Mouse (Mus musculus) G1E (cell line): ENCODE measurements around the gene Chrm2. TPM values are rescaled to one million over a fixed set of nuclear protein-coding genes. Genes with fewer than 3 reads are reported as not detected.

Experiments used
- ATAC-seq: 2 replicates; pipeline ENCODE4 v1.8.0; 2016; ENCODE audit warnings: mild to moderate bottlenecking; ENCODE audit not compliant: insufficient number of reproducible peaks, poor library complexity, low FRiP score, severe bottlenecking; ENCODE audit errors: extremely low read depth
- DNase-seq: peaks from one replicate; pipeline ENCODE4 v3.0.0; 2012; ENCODE audit warnings: low spot score
- H3K27me3 ChIP-seq: 2 replicates; pipeline ENCODE4 v1.6.1; 2012; ENCODE audit warnings: mild to moderate bottlenecking, low read length, inconsistent platforms; ENCODE audit not compliant: insufficient read depth
- H3K36me3 ChIP-seq: replicated peaks from 2 replicates; pipeline ENCODE3; 2012; ENCODE audit warnings: mild to moderate bottlenecking, inconsistent platforms
- H3K4me1 ChIP-seq: 2 replicates; pipeline ENCODE4 v1.6.1; 2012; ENCODE audit warnings: low read depth, low read length, inconsistent platforms, mixed read lengths; ENCODE audit not compliant: insufficient read depth
- H3K4me3 ChIP-seq: 2 replicates; pipeline ENCODE4 v1.5.1; 2012; ENCODE audit warnings: low read depth, mild to moderate bottlenecking, inconsistent platforms, low read length, moderate library complexity, mixed read lengths
- H3K9me3 ChIP-seq: replicated peaks from 2 replicates; pipeline ENCODE4 v1.6.1; 2012; ENCODE audit warnings: inconsistent platforms
- CTCF ChIP-seq: IDR thresholded peaks from 2 replicates; pipeline ENCODE4 v1.5.1; 2012; ENCODE audit warnings: low read depth, low read length, inconsistent platforms, mixed read lengths
- GATA1 ChIP-seq: IDR thresholded peaks from 2 replicates; pipeline ENCODE4 v1.6.1; 2012; ENCODE audit warnings: borderline replicate concordance, low read length, inconsistent platforms, mixed read lengths
- GATA2 ChIP-seq: IDR thresholded peaks from 2 replicates; pipeline ENCODE4 v1.6.1; 2012; ENCODE audit warnings: low read depth, low read length, inconsistent platforms, borderline replicate concordance
- POLR2AphosphoS5 ChIP-seq: IDR thresholded peaks from 2 replicates; pipeline ENCODE4 v1.6.1; 2012; ENCODE audit warnings: low read depth, low read length, inconsistent platforms; ENCODE audit not compliant: insufficient replicate concordance
- TAL1 ChIP-seq: conservative IDR thresholded peaks from 2 replicates; pipeline ENCODE4 v1.6.1; 2012; ENCODE audit warnings: low read depth, low read length, inconsistent platforms, mixed read lengths
- polyA plus RNA-seq: library from polyadenylated mRNA; stranded (reverse); fragments of >175 nt; gene quantifications from 2 replicates; pipeline ENCODE4 v1.2.3, GENCODE M21; 2012
- total RNA-seq, 2 experiments: library from RNA; stranded (forward) in 1 of 2; stranded (reverse) in 1 of 2; fragments of 200-1000 nt in 1 of 2; fragments of >200 nt in 1 of 2; fragmentation: Nextera tagmentation in 1 of 2; gene quantifications; 2 replicates each; pipeline ENCODE4 v1.2.3; 2014 to 2017

Gene Chrm2
- total and polyA plus RNA-seq, 3 experiments, result 0.11 TPM; not detected in 2

DNA sequence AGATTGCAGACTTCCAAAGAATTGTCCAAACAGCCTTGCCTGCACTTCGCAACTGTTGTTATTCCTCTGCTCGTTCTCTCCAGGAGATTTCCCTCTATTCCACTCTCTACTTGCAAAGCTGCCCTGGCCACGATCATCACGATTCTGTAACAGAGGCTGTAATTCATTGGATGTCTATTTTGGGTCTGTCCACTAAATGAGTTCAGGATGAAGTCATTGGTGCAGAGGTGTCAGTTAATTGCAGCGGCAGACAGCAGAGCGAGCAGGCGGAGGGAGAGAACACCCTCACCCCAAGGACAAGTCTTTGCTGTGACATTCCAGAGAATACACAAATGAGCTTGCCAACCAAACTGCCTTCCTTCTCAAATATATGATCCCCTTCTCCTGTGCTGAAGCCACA lies 120.1 kb downstream of the Chrm2 start:
- TF ChIP-seq GATA2, result no peak
- no peak for DNase-seq
- no peak for ATAC-seq
- Histone ChIP-seq H3K27me3 (no peaks in the 10 kb centered on the region), H3K9me3 (no peaks in the 10 kb centered on the region), H3K36me3 (no peaks in the 10 kb centered on the region), H3K4me1 (no peaks in the 10 kb centered on the region), H3K4me3 (no peak overlapping the region)

DNA sequence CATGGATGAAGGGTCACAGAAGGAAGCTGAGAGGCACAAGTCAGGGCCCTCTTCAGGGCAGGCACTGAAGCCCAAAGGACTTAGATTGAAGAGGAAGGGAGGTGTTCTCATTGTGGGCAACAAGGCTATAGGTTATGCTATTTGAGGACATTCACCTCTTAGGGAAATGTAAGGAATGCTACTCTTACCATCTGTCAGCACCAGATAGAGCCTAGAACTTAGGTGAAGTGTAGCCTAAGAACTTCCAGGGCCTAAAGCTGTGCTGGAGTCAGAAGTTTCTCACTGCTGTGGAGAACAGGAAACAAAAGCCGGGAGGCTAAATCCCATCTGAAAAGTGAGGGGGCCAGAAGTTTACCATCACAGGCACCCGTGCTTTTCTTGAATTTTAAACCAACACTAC lies 120.6 kb downstream of the Chrm2 start:
- no peak for DNase-seq
- ATAC-seq, result no peak
- Histone ChIP-seq H3K4me3 (no peak overlapping the region), H3K9me3 (no peaks in the 10 kb centered on the region), H3K4me1 (no peaks in the 10 kb centered on the region), H3K36me3 (no peaks in the 10 kb centered on the region), H3K27me3 (no peaks in the 10 kb centered on the region)
- TF ChIP-seq TAL1 (no peak), GATA2 (no peak), GATA1 (no peak)

DNA sequence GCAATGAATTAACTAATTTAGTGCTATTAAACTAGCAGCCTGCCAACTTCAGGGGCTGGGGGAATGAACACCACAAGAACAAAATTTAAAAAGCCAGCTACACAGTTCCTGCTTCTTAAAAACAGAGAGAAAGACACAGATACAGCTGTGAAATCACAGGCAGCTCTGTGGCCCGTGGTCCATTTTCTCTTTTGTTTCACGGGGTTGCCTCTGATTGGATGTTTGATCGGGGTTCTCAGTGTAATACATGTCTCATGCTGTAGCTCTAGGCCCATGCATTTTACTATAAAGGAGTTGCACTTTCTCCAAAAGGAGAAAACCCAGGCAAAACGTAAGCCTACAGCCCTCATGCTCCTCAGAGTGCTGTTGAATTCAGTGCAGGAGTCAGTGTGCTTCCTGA lies 128.6 kb downstream of the Chrm2 start:
- H3K36me3 ChIP-seq, result no peaks in the 10 kb centered on the region
- H3K4me3 ChIP-seq, result no peak overlapping the region
- DNase-seq (no peak), ATAC-seq (no peak)
- no peaks in the 10 kb centered on the region for H3K4me1 ChIP-seq
- no peaks in the 10 kb centered on the region for H3K9me3 ChIP-seq
- no peaks in the 10 kb centered on the region for H3K27me3 ChIP-seq
- TF ChIP-seq CTCF, result no peak

DNA sequence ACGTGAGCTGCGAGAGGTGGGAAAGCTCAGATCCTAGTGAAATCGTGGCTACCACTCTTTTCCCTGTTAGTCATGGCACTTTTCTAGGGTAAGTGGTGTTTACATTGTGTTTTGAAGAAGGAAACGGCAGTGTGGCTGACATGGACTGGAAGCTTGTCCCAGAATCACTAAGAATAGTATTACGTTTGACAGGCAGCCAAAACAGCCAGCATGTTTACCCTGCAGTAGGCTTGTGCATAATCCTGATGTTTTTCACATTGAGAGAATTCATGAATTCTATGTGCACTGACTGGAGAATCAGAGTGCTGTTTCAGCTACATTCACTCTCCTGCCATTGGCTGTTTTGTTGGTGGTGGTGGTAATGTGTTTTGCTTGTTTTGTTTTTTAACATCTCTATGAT lies 129.4 kb downstream of the Chrm2 start:
- no peak for ATAC-seq
- TF ChIP-seq TAL1, result no peak
- TF ChIP-seq GATA1, result no peak
- TF ChIP-seq POLR2AphosphoS5, result no peak
- no peak for TF ChIP-seq CTCF
- TF ChIP-seq GATA2, result no peak
- H3K36me3 ChIP-seq, result no peaks in the 10 kb centered on the region

DNA sequence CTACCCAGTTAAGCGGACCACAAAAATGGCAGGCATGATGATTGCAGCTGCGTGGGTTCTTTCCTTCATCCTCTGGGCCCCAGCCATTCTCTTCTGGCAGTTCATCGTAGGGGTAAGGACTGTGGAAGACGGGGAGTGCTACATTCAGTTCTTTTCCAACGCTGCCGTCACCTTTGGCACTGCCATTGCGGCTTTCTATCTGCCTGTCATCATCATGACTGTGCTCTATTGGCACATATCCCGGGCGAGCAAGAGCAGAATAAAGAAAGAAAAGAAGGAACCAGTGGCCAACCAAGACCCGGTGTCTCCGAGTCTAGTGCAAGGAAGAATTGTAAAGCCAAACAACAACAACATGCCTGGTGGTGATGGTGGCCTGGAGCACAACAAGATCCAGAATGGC lies 135.7 kb downstream of the Chrm2 start:
- DNase-seq (no peak), ATAC-seq (no peak)
- TF ChIP-seq TAL1, result no peak
- TF ChIP-seq GATA1, result no peak
- TF ChIP-seq POLR2AphosphoS5, result no peak
- TF ChIP-seq GATA2, result no peak
- TF ChIP-seq CTCF, result no peak
- Histone ChIP-seq H3K4me3 (no peak overlapping the region), H3K36me3 (no peaks in the 10 kb centered on the region), H3K27me3 (no peaks in the 10 kb centered on the region), H3K9me3 (0 out of 2 replicates have a peak, but pooled peaks cover 2% of the 10 kb centered on the region), H3K4me1 (no peaks in the 10 kb centered on the region)

More for the DNA sequence above, 129.4 kb downstream of the Chrm2 start:
- Histone ChIP-seq H3K4me3 (no peak overlapping the region), H3K27me3 (no peaks in the 10 kb centered on the region), H3K4me1 (no peaks in the 10 kb centered on the region), H3K9me3 (no peaks in the 10 kb centered on the region)
- no peak for DNase-seq

DNA sequence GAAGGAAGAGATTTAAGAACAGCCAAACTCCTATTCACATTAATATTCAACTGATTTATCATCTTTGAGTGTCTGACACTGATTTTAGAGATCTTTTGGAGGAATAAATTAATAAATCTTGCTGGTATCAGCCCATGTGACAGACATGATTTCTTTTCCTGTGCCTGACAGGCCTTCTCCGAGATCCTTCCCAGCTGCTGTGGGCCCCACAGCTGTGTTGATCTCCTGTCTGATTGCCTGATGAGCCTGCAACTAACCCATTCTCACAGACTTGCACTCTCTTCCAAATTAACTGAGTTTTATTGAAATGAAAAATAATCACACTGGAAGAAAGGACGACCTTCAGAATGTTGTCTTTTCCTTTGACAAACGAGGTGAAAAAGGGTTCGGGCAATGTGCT lies 140.6 kb downstream of the Chrm2 start:
- H3K4me3 ChIP-seq, result no peak overlapping the region
- H3K36me3 ChIP-seq, result no peaks in the 10 kb centered on the region
- DNase-seq, result no peak
- H3K4me1 ChIP-seq, result no peaks in the 10 kb centered on the region
- 0 out of 2 replicates have a peak, but pooled peaks cover 2% of the 10 kb centered on the region for H3K9me3 ChIP-seq
- no peak for ATAC-seq
- no peak for TF ChIP-seq CTCF
- no peak for TF ChIP-seq GATA1
- TF ChIP-seq POLR2AphosphoS5, result no peak
- TF ChIP-seq GATA2, result no peak
- TF ChIP-seq TAL1, result no peak
- H3K27me3 ChIP-seq, result no peaks in the 10 kb centered on the region

DNA sequence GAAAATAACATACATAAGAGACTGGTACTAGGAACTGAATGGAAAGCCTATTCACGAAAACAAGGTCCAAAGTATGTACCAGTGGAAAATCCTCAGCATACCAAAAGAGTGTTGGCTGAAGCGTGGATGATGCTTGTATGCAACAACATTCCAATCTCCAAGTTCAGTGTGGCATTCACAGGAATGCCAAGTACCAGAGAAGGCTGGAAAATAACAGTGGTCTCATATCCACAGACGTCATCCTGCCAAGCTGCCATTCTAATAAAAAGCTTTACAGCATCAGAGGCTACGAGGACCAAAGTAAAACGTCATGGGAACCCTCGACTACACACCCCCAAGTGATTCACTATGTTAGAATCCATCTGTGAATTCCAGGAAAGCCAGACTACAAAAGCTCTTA lies 153.4 kb downstream of the Chrm2 start:
- no peak overlapping the region for H3K4me3 ChIP-seq
- TF ChIP-seq GATA1, result no peak
- no peak for TF ChIP-seq GATA2
- no peak for TF ChIP-seq POLR2AphosphoS5
- TF ChIP-seq TAL1, result no peak
- no peak for TF ChIP-seq CTCF
- no peaks in the 10 kb centered on the region for H3K4me1 ChIP-seq

More for the DNA sequence above, 153.4 kb downstream of the Chrm2 start:
- Histone ChIP-seq H3K9me3 (no peaks in the 10 kb centered on the region), H3K36me3 (no peaks in the 10 kb centered on the region), H3K27me3 (no peaks in the 10 kb centered on the region)
- ATAC-seq, result no peak
- no peak for DNase-seq
